Mouse (Mus musculus): ENCODE measurements around the gene C87436. TPM values are rescaled to one million over a fixed set of nuclear protein-coding genes. Genes with fewer than 3 reads are reported as not detected.

Gene C87436
- total RNA-seq, 2 experiments from 2014 or later: 25.6 to 45.4 TPM

DNA sequence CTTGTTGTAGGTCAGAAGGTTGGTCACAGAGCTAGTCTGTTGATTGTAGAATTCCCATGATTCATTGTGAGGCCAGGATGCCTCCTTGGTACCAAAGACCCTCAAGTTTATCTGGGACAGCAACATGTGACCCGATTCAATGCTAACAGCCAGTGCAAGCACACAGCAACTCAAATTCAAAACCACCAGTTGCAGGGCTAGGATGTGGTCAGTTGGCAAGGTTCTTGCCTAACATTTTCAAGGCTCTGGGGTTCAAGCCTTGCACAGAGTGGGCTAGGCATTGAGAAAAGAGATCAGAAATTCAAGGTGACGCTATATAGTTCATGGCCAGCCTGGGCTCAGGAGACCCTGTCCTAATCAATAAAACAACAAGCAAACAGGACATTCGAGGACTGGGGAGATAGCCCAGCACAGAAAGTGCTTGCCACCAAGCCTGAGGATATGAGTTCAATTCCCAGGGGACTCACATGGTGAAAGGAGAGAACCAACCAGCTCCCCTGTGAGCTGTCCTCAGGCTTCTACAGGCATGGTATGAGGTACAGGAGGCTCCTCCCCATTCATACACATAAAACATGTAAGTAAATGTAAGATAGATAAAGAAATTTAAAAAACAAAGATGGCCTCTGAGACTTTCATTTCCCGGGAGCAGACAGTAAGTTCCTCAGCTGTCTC lies 71.2 kb downstream of the C87436 start:
- ATAC-seq (replicated peaks; ENCODE audit: poor library complexity): peak; percentile 63

- ATAC-seq (replicated peaks; ENCODE audit: poor library complexity): peak; percentile 90
Observed at GRCm38 (mm10) chr6:86509866-86510200, 71.7 kb downstream of the C87436 start.

- ATAC-seq (replicated peaks; ENCODE audit: poor library complexity): no peak
Observed at GRCm38 (mm10) chr6:86510979-86511378, 72.8 kb downstream of the C87436 start.

GRCm38 (mm10) chr6:86513296-86513695 lies 75.1 kb downstream of the C87436 start:
- ATAC-seq (replicated peaks; ENCODE audit: poor library complexity): no peak

- ATAC-seq (replicated peaks; ENCODE audit: poor library complexity): no peak
Observed at GRCm38 (mm10) chr6:86516021-86516420, 77.8 kb downstream of the C87436 start.

DNA sequence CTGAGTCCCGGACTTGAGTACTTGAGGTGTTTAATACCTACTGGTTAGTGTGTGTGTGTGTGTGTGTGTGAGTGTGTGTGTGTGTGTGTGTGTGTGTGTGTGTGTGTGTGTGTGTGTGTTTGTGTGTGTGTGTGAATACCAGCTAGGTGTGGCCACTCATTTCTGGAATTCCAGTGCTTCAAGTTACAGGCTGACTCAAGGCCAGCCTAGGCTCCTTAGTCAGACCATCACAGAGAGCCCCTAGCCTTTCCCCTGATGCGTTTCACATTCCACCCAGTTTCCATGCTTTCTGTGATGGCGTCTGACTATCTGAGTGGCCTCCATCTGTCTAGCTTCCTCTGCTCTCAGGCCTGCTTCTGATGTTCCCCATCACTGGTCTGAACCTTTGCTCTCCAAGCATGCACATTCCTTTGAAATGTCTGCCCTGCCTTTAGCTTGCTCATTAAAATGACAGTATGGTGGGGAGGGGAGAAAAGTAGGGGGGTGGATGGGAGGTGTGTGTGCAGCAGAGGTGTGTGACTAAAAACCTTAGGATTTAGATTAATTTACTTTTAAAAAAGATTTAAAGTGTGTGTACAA lies 81.7 kb downstream of the C87436 start:
- no peak for ATAC-seq (replicated peaks; ENCODE audit: poor library complexity)

DNA sequence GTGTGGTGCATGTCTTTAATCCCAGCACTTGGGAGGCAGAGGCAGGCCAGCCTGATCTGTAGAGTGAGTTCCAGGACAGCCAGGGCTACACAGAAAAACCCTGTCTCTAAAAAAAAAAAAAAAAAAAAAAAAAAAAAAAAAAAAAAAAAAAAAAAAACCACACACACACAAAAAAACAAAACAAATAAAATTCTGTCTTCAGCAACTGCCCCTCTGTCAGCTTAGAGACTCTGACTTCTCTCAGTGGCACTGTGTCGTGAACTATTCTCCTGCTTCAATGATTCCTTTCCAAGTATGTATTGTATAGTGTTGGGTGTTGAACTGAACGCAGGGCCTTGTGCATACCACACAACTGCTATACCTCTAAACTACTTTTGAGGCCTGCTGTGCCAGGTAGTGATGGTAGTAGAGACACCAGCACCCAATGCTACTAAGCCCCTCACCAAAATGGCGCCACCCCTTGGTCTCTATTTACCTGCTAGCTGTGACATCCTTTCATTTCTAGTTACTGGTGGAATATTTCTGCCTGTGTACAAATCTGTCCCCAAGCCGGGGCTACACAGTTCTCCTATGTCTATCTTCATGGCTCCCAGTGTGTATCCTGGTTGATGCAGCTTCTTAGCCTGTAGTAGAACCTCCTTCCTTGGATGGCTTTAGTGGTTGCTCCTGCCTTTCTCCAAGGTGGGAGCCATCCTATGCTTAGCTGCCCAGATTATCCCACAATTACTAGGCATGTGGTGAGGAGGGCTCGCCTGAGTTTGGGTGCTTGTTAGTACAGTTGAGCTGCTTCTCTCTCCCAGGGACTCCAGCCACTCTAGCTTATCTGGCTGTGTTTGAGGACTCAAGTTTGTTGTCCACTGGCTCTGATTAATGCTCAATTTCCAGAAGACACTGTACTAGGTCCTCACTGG lies 84.1 kb downstream of the C87436 start:
- ATAC-seq (replicated peaks; ENCODE audit: poor library complexity): no peak

Other genes with a start within 250 kb of the C87436 start
- 0.52 and 0.71 TPM in 2 replicates for gene Tgfa, start 243.2 kb upstream of the C87436 start, total RNA-seq (2015)
- gene Tgfa, start 243.2 kb upstream of the C87436 start, total RNA-seq (2017): 0.20 TPM in 1 of 2 replicates, not detected in the other
- gene Fam136a, start 72.7 kb upstream of the C87436 start, total RNA-seq (2015): 55.2 and 59.2 TPM in 2 replicates
- gene Fam136a, start 72.7 kb upstream of the C87436 start, total RNA-seq (2017): 78.4 and 102 TPM in 2 replicates
- 520 and 538 TPM in 2 replicates for gene Snrpg, start 67.1 kb upstream of the C87436 start, total RNA-seq (2015)
- gene Snrpg, start 67.1 kb upstream of the C87436 start, total RNA-seq (2017): 60.0 and 69.9 TPM in 2 replicates
- gene Pcyox1, start 41.2 kb upstream of the C87436 start, total RNA-seq (2015): 33.1 and 40.5 TPM in 2 replicates
- 65.6 and 88.1 TPM in 2 replicates for gene Pcyox1, start 41.2 kb upstream of the C87436 start, total RNA-seq (2017)
- 67.3 and 125 TPM in 2 replicates for gene Tia1, start 34.2 kb upstream of the C87436 start, total RNA-seq (2015)
- 75.5 and 98.4 TPM in 2 replicates for gene Tia1, start 34.2 kb upstream of the C87436 start, total RNA-seq (2017)
- not detected in 2 replicates for gene Gm44790, start 11.7 kb upstream of the C87436 start, total RNA-seq (2015)
- gene Gm44790, start 11.7 kb upstream of the C87436 start, total RNA-seq (2017): 1.8 TPM in 1 of 2 replicates, not detected in the other
- gene Pcbp1, start 87.9 kb downstream of the C87436 start, total RNA-seq (2015): 333 and 352 TPM in 2 replicates
- gene Pcbp1, start 87.9 kb downstream of the C87436 start, total RNA-seq (2017): 107 and 114 TPM in 2 replicates
- gene Asprv1, start 189.8 kb downstream of the C87436 start, total RNA-seq (2015): 1.3 and 1.9 TPM in 2 replicates
- 0.98 and 1.5 TPM in 2 replicates for gene Asprv1, start 189.8 kb downstream of the C87436 start, total RNA-seq (2017)
- gene Mxd1, start 230.8 kb downstream of the C87436 start, total RNA-seq (2015): 17.6 and 19.4 TPM in 2 replicates
- 17.6 and 18.1 TPM in 2 replicates for gene Mxd1, start 230.8 kb downstream of the C87436 start, total RNA-seq (2017)
- gene Snrnp27, start 246.1 kb downstream of the C87436 start, total RNA-seq (2015): 80.1 and 86.4 TPM in 2 replicates
- gene Snrnp27, start 246.1 kb downstream of the C87436 start, total RNA-seq (2017): 87.2 and 125 TPM in 2 replicates

Measured in megakaryocyte progenitor cell, adult 5-6 weeks (primary cell).